Mouse (Mus musculus): Measurements from ENCODE around the gene Sh3d21.
"Not testable (repeated sequence)": the region's sequence is repeated elsewhere in the genome, so short reads cannot be mapped to it uniquely, and the experiment has no call there.

Gene Sh3d21

DNA sequence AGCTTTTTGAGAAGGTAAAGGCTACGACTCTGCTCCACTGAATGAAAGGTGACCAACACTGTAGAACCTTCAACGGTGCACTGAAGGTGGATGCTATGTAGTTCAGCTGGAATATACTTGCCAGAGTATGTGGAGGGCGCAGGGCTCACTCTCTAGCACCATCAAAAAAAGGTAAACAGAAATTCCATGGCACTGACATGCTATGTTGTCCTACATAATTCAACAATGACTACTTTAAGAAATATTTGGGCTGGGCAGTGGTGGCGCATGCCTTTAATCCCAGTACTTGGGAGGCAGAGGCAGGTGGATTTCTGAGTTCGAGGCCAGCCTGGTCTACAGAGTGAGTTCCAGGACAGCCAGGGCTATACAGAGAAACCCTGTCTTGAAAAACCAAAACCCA lies 7.4 kb upstream of the Sh3d21 start:
- intact Hi-C loops (cut with DNase I) = not testable (repeated sequence)

DNA sequence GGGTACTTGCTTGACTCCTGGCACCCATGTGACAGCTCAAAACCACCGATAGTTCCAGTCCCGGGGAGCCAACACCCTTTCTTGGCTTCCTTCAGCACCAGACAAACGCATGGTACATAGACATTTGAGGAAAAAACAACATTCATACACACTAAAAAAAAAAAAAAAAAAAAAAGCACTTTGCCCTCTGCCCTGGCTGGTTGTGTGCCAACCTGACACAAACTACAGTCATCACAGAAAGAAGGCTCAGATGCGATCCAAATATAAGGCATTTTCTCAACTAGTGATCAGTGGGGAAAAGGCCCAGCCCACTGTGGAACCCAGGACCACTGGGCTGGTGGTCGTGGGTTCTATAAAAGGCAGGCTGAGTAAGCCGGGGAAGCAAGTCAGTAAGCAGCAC lies 5.6 kb upstream of the Sh3d21 start:
- intact Hi-C loops (cut with DNase I) = no loop called here

DNA sequence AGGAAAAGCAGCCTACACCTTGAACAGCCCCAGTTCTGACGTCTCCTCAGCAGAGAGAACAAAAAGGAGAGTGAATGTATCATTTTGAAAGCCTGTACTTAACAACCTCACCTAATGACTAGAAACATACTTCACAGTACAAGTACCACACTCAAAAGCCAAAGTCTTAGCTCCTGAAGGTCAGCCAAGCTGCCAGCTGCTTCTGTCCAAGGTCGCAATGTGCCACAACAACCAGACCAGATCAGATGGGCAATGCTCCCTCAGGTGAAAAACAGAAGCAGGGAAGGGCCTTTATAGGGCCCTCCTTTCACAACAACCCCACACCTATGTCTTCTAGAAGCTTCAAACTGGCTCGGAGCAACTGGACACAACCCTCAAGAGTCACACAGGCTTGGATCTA lies 2.8 kb upstream of the Sh3d21 start:
- intact Hi-C loops (cut with DNase I) = no loop called here

DNA sequence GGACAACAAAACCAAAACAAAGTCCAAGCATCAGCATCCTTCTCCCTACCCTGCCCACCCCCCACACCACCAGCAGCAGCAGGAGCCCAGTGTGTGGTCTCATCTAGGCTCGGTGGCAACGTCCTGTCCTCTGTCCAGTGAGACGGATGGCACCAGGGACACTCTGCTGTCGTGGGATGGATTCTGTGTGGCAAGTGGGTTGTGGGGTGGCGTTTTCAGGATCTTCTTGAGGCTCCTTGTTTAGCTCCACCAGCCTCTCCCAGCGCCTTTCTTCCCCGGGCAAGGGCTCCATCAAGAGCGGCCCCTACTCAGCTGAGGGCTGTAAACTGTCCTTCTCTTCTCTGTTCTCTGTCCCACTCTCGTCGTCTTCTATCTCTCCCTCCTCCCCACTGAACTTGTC lies 1.8 kb upstream of the Sh3d21 start:
- intact Hi-C loops (cut with DNase I) = not testable (repeated sequence)

DNA sequence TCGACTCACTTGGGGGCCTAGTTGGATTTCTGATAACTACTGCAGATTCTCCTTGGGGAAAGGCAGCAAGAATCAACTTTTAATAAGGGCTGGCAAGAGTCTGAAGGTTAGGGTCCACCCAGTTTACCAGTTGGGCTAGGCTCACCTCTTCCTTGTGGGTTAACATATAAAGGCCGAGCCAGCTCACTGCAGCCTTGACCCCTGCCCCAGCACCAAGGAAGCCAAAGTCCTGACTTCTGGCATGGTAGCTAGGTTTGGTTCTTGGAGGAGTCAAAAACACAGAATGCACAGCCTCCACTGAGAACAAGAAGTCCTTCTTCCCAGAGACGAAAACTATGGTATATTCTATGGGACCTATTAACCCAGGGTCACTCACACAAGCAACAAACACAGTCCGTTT lies 394 bp upstream of the Sh3d21 start:
- intact Hi-C loops (cut with DNase I) = no loop called here

DNA sequence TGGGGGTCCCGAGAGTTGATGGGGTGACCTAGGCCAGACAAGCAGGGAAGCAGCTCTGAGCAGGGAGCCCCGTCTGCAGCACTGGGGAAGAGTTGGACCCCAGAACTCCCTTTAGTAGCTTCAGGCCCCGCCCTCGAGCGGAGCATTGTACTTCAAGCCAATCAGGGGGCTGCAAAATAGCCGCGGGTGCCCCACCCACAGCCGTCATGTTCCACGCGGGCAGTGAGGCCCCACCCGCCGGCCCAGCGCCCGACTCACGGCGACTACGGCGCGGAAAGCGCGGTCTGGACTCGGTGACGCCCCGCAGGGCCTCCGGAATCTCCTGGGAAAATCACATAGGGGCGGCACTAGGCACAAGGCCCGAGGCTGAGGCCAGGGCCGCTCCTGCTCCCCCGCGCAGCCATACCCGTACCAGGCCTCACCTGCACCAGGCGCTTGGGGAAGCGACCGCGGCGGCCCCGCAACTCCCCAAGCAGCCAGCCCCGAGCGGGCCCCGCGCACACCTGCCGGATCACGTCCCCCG lies 686 bp downstream of the Sh3d21 start:
- intact Hi-C loops (cut with DNase I) = no loop called here

DNA sequence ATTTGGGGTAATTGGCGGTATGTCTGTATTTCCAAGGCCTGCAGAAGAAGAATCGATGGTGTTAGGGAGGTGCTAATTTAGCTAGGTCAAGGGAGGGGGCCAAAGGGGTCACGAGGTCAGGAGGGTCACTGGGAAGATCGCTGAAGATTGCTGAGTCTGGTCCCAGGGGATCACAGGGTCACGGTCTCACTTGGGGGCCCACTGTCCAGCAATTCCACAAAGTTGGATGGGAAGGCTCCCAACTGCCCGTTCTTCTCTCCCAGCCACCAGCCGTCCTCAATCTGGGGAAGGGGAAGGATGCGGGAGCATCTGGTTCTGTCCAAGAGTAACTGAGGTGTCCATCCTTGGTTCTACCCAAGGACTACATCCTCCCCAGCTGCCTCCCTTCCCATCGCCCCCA lies 1.3 kb downstream of the Sh3d21 start:
- intact Hi-C loops (cut with DNase I) = no loop called here

DNA sequence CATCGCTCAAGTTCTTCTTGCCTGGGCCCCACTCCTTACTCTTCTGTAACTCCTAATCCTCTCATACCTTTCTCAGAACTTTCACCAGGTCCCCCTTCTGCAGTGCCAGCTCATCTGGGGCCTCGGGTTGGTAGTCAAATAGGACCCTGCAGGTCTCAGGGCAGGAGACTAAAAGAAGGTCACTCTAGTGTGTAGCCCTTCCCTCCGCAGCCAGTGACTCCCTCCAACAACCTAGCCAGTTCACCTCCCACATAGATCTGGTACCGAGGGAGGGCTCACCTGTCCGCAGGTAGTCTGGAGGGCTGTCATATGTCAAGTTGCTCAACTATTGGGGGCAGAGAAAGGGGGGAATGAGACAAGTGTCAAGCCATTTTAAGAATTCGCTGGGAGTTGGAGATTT lies 1.8 kb downstream of the Sh3d21 start:
- intact Hi-C loops (cut with DNase I) = no loop called here

DNA sequence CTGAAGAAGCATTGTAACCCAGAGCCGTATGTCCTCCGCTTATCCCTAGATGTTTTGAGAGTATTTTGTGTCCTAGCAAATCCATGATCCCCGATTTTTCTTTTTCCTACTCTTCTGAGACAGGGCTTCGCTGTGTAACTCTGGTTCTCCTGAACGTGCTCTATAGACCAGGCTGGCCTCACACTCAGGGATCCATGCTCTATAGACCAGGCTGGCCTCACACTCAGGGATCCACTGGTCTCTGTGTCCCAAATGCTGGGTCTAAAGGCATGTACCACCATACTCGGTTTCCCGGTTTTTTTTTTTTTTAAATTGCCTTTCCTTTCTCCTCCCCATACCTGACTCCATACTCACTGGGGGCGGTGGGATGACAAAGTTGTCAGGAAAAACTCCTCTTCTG lies 2.3 kb downstream of the Sh3d21 start:
- intact Hi-C loops (cut with DNase I) = no loop called here

DNA sequence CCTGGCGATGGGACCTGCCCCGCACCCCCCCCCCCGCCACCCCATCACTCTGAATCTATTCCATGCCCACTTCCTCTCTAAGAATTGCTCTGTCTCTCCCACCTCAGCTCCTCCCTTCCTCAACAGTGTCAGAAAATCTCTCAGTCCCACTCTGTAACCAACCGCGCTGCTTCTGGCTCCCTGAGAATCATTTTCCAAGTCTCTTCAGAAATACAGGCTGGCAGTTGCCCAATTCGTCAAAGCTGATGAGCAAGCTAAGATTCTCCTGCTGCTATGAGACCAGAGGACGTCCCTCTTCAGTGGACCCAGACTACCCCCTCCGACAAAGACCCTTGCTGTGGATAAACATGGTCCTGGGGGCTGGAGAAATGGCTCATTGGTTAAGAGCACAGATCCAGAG lies 3.8 kb downstream of the Sh3d21 start:
- intact Hi-C loops (cut with DNase I) = no loop called here

DNA sequence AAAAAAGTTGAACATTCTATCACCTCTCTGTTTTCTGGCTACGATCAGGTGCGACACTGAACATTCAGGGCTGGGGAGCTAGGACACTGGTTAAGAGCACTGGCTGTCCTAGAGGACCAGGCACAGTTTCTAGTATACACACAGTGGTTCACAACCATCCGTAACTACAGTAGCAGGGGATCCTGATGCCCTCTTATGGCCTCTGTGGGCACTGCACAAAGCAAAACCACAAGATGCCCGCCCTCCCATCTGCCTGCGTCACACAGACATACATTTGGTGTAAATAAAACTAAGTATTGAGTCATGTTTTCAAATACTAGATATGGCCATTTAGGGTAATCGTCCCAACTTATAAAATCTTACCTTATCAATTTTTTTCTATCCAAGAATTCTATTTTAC lies 5.7 kb downstream of the Sh3d21 start:
- intact Hi-C loops (cut with DNase I) = loop anchor here (2.0 kb wide), 1 partner anchor 71 kb away; no protein-coding TSS in a partner anchor

DNA sequence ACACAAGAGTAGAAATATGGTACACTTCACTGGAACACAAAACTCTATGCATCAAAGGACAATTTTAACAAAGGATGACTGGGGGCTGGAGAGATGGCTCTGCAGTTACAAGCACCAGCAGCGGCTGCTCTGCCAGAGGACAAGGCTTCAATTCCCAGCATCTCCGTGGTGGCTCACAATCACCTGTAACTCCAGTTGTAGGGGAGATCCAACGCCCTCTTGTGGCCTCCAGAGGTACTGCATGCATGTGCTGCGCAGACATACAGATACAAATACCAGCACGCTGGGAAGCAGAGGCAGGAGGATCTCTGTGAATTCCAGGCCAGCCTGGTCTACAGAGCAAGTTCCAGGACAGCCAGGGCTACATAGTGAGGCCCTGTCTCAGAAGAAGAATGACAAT lies 6.7 kb downstream of the Sh3d21 start:
- intact Hi-C loops (cut with DNase I) = loop anchor here (2.0 kb wide), 1 partner anchor 70 kb away; no protein-coding TSS in a partner anchor

DNA sequence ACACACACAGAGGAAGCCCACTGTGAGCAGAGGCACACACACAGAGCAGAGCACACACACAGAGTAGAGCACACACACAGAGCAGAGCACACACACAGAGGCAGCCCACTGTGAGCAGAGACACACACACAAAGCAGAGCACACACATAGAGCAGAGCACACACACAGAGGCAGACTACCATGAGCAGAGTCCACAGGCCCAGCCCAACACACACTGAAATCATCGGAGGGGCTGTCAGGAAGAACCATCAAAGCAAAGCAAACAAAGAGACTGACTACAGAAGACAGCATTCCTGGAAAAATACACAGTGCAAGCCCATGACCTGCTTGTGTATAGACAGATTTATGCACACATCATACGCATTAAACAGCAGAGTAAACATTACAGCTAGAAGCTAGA lies 7.4 kb downstream of the Sh3d21 start:
- intact Hi-C loops (cut with DNase I) = loop anchor here (2.0 kb wide), 1 partner anchor 69 kb away; no protein-coding TSS in a partner anchor

DNA sequence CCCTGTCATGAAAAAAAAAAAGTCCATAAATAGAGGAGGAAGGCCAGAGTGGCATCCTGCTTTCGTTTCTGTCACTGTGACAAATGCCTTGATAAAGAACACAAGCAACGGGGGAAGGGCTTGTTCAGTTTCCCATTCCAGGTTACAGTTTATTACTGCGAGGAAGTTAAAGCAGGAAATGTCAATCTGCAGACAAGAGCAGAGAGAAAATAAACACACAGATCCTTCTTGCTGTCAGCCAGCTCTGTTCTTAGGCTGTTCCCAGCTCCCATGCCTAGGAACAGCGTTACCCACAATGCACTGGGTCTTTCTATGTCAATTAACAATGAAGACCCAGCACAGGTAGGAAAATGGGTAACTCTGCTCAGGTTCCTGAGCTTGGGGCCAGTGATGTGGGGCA lies 8.1 kb downstream of the Sh3d21 start:
- intact Hi-C loops (cut with DNase I) = no loop called here

DNA sequence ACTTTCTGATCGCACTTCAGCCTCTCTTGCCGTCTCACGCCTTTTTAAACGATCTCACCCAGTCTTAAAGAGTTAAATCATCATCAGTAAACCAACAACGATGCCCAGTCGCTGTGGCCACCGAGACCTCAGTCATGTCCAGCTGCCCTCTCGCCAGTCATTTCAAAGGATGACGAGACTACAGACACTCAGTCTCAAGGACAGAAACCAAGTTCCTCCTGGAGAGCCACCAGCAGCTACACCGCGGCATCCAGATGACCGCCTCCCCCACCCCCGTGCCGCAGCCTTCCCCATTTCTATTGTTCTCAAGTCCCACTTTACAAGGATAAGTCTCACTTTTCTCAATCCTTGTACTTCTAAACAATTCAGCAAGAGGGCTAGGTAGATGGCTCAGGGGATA lies 10.4 kb downstream of the Sh3d21 start:
- intact Hi-C loops (cut with DNase I) = no loop called here

DNA sequence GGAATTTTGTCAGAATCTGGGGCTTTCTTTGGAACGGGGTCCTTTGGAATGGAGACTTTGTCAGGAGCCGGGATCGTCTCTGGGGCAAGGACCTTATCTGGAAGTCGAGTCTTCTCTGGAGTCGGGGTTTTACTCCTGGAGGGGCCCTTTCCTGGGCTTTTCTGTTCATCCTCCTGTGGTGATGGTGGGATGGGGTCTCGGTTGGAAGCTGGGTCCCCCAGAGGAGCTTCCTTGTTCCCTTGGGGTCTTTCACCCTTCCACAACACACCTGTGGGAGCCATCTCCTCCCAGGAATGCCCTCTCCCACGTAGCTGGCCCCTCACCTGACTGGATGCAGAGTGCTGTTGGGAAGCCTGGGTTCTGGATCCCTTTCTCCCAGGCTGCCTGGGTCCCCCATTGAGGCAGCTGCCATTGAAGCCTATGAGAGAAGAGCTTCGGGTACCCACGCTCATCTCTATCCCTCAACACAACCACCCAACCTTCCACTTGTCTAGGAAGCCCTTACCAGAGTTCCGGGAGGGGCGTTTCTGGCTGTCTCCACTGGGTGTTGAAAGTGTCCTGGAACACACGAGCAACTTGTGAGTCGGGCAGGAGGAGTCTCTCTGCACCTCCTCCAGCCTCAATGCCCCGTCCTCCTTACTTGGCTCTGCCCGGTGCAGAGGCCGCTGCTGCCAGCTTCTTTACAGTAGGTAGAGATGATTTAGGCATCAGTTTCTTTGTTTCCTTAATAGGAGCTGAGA lies 11.4 kb downstream of the Sh3d21 start:
- intact Hi-C loops (cut with DNase I) = no loop called here

DNA sequence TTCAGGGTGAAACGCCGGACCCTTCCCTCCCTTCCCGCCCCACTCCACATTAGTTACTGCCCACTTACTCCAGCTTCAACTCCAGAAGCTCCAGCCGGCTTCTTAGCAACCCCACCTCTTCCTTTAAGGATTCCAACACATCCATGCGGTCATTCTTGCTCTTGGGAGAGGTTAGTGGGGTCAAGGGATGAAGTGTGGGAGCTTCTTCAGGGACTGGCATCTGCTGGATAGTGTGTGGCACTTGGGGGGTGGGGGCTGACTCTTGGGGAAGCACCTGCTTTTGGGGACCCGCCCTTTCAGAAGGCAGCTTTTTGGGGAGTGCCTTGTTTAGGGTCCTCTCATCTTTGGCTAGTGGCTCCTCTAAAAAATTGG lies 12.4 kb downstream of the Sh3d21 start:
- intact Hi-C loops (cut with DNase I) = no loop called here

DNA sequence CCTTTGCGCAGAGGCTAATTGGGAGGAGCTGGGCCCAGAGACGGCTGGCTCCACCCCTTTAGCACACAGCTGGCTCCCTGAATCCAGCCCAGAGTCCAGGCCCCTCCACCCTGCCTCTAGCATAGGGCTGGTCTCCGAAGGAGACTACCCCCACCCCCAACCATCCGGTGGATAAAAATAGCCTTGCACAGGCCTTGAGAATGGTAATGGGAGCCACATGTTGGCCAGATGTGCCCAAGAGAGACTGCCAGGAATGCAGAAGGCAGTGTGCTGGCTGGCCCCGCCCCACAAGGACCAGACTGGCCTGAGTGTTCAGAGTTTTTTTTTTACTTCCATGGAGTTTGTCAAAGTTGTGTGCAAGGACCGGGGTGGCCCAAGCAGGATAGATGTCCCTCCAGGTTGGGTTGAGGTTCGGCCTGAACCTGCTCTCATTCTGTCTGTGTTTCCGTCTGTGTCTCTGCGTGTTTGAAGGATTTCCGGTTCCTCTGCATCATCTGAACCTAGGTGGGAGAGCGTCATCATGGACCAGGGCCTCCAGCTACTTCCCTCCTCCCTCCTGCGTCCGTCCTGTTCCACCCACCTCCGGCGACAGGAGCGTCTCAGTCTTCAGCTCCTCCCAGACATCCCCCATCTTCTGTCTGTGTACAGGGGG lies 12.9 kb downstream of the Sh3d21 start:
- intact Hi-C loops (cut with DNase I) = no loop called here

DNA sequence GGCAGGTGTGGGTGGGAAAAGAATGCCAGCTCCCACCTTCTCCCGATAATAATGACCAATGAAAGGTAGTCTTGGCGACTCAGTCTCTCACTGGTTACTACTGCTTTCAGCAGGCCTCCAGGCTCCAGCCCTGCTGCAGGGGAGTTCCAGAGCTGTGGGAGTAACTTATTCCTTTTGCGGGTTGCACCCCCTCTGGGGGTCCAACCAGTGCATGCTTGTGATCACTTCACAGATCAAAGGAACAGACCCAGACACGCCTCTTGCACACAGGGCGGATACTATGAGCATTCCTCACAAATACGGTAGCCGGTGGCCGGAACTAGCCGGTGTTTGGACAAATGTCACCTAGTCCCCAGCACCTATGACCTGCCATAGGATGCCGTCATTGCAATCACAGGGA lies 13.5 kb downstream of the Sh3d21 start:
- intact Hi-C loops (cut with DNase I) = no loop called here

DNA sequence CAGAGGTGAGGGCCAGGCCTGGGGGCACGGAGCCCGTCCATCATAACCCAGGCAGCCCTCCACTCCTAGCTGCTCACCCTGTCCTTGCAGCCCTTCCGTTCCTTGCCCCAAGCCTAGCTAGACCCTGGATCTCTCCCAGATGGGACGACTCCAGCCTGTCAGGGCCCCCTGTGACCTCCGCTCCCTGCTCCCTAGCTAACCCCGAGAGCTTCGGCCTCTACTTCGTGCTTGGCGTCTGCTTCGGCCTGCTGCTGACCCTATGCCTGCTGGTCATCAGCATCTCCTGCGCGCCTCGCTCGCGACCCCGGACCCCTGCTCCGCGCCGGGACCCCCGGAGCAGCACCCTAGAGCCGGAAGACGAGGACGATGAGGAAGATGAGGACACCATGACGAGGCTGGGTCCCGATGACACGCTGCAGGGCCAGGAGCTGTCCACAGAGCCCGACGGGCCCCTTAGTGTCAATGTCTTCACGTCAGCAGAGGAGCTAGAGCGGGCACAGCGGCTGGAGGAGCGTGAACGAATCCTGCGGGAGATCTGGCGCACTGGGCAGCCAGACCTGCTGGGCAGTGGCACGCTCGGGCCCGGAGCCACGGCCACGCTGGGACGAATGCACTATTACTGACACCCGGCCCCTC lies 14.1 kb downstream of the Sh3d21 start:
- intact Hi-C loops (cut with DNase I) = no loop called here

DNA sequence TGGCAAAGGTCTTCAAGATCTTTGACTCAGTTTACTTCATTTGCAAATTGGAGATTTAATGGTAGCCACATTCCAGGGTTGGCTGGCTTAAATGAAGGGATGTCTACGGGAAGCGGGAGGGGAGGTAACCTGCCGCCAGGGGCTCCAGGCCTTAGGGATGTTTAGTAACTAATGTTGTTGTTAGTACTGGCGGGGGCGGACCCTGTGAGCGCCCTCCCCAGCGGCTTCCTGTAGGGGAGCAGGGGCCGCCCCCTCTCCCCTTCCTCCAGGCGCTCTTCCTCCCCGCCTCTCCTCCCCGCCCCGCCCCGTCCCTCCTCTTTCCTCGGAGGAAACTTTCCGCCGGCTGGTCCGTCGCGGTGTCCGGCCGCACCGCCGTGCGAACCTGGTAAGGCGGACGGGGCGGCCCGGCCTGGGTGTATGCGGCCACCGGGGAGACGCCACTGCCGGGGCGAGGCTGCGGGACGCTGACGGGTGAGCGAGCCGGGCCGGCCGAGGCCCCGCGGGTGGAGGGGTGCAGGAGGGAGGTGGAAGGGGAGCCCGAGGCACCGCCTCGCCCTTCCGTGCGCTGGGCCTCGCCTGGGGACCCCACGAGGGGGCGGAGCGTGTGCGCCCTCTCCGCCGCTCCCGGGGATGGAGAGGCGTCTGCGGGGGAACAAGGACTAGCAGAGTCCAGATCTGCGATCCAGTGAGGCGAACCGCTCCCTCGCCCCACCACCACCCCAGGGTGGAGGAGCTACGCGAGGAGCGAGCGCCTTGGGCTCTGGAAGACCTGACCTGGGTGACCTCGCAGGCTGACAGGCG lies 14.9 kb downstream of the Sh3d21 start:
- intact Hi-C loops (cut with DNase I) = no loop called here
